Comparison of ENCODE assay signal across 8 mouse cellular contexts in the genomic region with DNA sequence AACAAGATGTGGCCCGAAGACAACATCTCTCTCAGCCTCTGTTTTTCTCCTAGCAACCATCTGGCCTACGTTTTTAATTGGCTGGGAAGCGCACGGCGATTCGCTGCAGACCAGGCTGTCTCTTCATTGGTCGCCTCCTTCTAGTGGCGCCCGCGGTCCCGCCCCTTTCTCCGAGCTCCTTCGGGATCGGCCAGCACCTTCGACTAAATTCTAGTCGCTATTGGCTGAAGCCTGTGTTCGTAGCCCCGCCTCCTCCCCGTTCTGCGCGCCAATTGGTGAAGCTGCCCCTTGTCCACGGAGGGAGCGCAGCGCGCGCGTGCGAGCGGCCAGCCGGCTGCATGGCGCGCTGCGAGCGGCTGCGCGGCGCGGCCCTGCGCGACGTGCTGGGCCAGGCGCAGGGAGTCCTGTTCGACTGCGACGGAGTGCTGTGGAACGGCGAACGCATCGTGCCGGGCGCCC. TPM values are rescaled to one million over a fixed set of nuclear protein-coding genes. Genes with fewer than 3 reads are reported as not detected.
DNase-seq lines count a peak whose midpoint lies in the region; ATAC-seq and TF ChIP-seq lines count a peak whose summit lies in the region.

A gene (plus strand): TSS at position 288 of the 459 bp plus-strand sequence.

- no peaks in the 10 kb centered on the region for H3K9me3 ChIP-seq in MEL (replicated peaks; ENCODE audit: insufficient read depth, low read length)
- H3K9me3 ChIP-seq in forebrain, embryonic 14.5 days (replicated peaks; ENCODE audit: control insufficient read depth, low read length) = no peaks in the 10 kb centered on the region
- no peaks in the 10 kb centered on the region for H3K9me3 ChIP-seq in liver, embryonic 16.5 days (replicated peaks; ENCODE audit: control insufficient read depth, low read length)
- no peaks in the 10 kb centered on the region for H3K9me3 ChIP-seq in neural tube, embryonic 13.5 days

- no peak for TF ChIP-seq EP300 in MEL (IDR thresholded peaks at IDR 0.05; ENCODE audit: low read depth in 1 of 2, low read length in 2 of 2)

- peak; percentile 86 to 93 for TF ChIP-seq POLR2A in MEL (IDR thresholded peaks at IDR 0.05; ENCODE audit: control insufficient read depth in 1 of 2, insufficient read depth in 1 of 2, low read depth in 1 of 2, low read length in 2 of 2, poor library complexity in 1 of 2)

- ATAC-seq in forebrain, embryonic 14.5 days = peak; percentile 95
- peak; percentile 91 for ATAC-seq in liver, embryonic 16.5 days (ENCODE audit: low read depth)
- ATAC-seq in neural tube, embryonic 13.5 days (ENCODE audit: low read depth) = peak; percentile 93

- TF ChIP-seq CTCF in MEL (IDR thresholded peaks at IDR 0.05 in 2 of 3, conservative IDR thresholded peaks at IDR 0.05 in 1 of 3; ENCODE audit: control insufficient read depth in 1 of 3, insufficient read depth in 1 of 3, low read depth in 2 of 3, low read length in 3 of 3, poor library complexity in 1 of 3, severe bottlenecking in 1 of 3) = no peak

- H3K79me2 ChIP-seq in MEL (ENCODE audit: control insufficient read depth, insufficient read depth, low read length, poor library complexity) = peaks cover 21% of the 10 kb centered on the region

- TF ChIP-seq RAD21 in MEL (IDR thresholded peaks at IDR 0.05; ENCODE audit: low read depth, low read length) = no peak

- H3K4me2 ChIP-seq in forebrain, embryonic 14.5 days (ENCODE audit: low read length) = peak within 1 kb of the TSS; percentile 94
- peak within 1 kb of the TSS; percentile 99 for H3K4me2 ChIP-seq in liver, embryonic 16.5 days (ENCODE audit: low read depth, low read length)
- H3K4me2 ChIP-seq in neural tube, embryonic 13.5 days = peak within 1 kb of the TSS; percentile 77

- H3K9ac ChIP-seq in MEL (ENCODE audit: control insufficient read depth, low read depth, low read length, poor library complexity, severe bottlenecking) = peak within 1 kb of the TSS; percentile 73
- peak within 1 kb of the TSS; percentile 88 for H3K9ac ChIP-seq in forebrain, embryonic 14.5 days (ENCODE audit: low read length)
- H3K9ac ChIP-seq in liver, embryonic 16.5 days (ENCODE audit: low read depth, low read length) = peak within 1 kb of the TSS; percentile 68
- peak within 1 kb of the TSS; percentile 89 for H3K9ac ChIP-seq in neural tube, embryonic 13.5 days

- under 1% methylated on average over 50 of the region's 51 CpGs for WGBS in forebrain, embryonic 14.5 days
- WGBS in large intestine, adult 2 months = under 1% methylated on average over 51 of the region's 51 CpGs
- WGBS in liver, embryonic 16.5 days (ENCODE audit: insufficient replicate concordance) = under 1% methylated on average over 51 of the region's 51 CpGs
- WGBS in neural tube, embryonic 13.5 days = under 1% methylated on average over 51 of the region's 51 CpGs

- peaks cover 4 to 16% of the 10 kb centered on the region in 2 experiments; a peak in 3 of 4 replicates for H3K36me3 ChIP-seq in MEL (ENCODE audit: control insufficient read depth in 1 of 2, insufficient read depth in 2 of 2, low read length in 2 of 2)
- peaks cover 12% of the 10 kb centered on the region for H3K36me3 ChIP-seq in forebrain, embryonic 14.5 days (ENCODE audit: control insufficient read depth, insufficient read depth, low read length)
- H3K36me3 ChIP-seq in liver, embryonic 16.5 days (ENCODE audit: control insufficient read depth, insufficient read depth) = peaks cover 5% of the 10 kb centered on the region
- H3K36me3 ChIP-seq in neural tube, embryonic 13.5 days = peaks cover 5% of the 10 kb centered on the region

- DNase-seq in MEL (ENCODE audit: low read depth, low spot score) = peak; percentile 99
- peak; percentile 99 for DNase-seq in cerebellum, adult 11-12 months
- peak; percentile 99 for DNase-seq in forebrain, embryonic 14.5 days (ENCODE audit: low spot score)
- peak; percentile 93 for DNase-seq in heart, postnatal 14 days
- peak; percentile 52 for DNase-seq in large intestine, adult 2 months (ENCODE audit: low read depth, low spot score)
- peak; percentile 98 for DNase-seq in telencephalon, adult 2 months (ENCODE audit: low read depth, low spot score)

- peaks cover 6 to 31% of the 10 kb centered on the region in 2 experiments for H3K4me1 ChIP-seq in MEL (ENCODE audit: control insufficient read depth in 1 of 2, insufficient read depth in 2 of 2, low read length in 2 of 2)
- H3K4me1 ChIP-seq in forebrain, embryonic 14.5 days (ENCODE audit: control insufficient read depth, insufficient read depth, low read length) = peaks cover 21% of the 10 kb centered on the region
- peaks cover 39% of the 10 kb centered on the region for H3K4me1 ChIP-seq in liver, embryonic 16.5 days (ENCODE audit: control insufficient read depth, low read depth, low read length)
- H3K4me1 ChIP-seq in neural tube, embryonic 13.5 days (replicated peaks) = peaks cover 41% of the 10 kb centered on the region

- no peaks in the 10 kb centered on the region for H3K27me3 ChIP-seq in MEL (ENCODE audit: control insufficient read depth in 1 of 2, insufficient read depth in 2 of 2, low read length in 2 of 2)
- no peaks in the 10 kb centered on the region for H3K27me3 ChIP-seq in forebrain, embryonic 14.5 days (replicated peaks; ENCODE audit: control insufficient read depth, insufficient read depth, low read length)
- H3K27me3 ChIP-seq in liver, embryonic 16.5 days (ENCODE audit: control insufficient read depth, insufficient read depth, low read depth, low read length) = no peaks in the 10 kb centered on the region
- H3K27me3 ChIP-seq in neural tube, embryonic 13.5 days = no peaks in the 10 kb centered on the region

- H3K27ac ChIP-seq in MEL (ENCODE audit: control insufficient read depth, low read depth, low read length) = peak within 1 kb of the TSS; percentile 35
- H3K27ac ChIP-seq in forebrain, embryonic 14.5 days (ENCODE audit: low read depth, low read length) = peak within 1 kb of the TSS; percentile 97
- H3K27ac ChIP-seq in liver, embryonic 16.5 days (ENCODE audit: low read length) = no peak within 1 kb of the TSS; the same call in none of the 2 replicates
- peak within 1 kb of the TSS; percentile 96 for H3K27ac ChIP-seq in neural tube, embryonic 13.5 days (replicated peaks)

- peak within 1 kb of the TSS; percentile 63 to 74 for H3K4me3 ChIP-seq in MEL (ENCODE audit: control insufficient read depth in 1 of 2, insufficient read depth in 1 of 2, low read depth in 2 of 2, low read length in 2 of 2)
- peak within 1 kb of the TSS; percentile 74 for H3K4me3 ChIP-seq in forebrain, embryonic 14.5 days (ENCODE audit: low read depth, low read length)
- H3K4me3 ChIP-seq in liver, embryonic 16.5 days (ENCODE audit: low read depth, low read length) = peak within 1 kb of the TSS; percentile 68
- H3K4me3 ChIP-seq in neural tube, embryonic 13.5 days = peak within 1 kb of the TSS; percentile 72

- intact Hi-C loops in heart, postnatal 14 days (cut with DNase I) = no loop called here

TF ChIP-seq in MEL, 35 proteins besides CTCF, POLR2A, EP300 and RAD21 (continues in another document):
- TF ChIP-seq ZNF384 (IDR thresholded peaks at IDR 0.05; ENCODE audit: low read depth, low read length) (no peak), BHLHE40 (IDR thresholded peaks at IDR 0.05; ENCODE audit: borderline replicate concordance, low read depth, low read length) (no peak), UBTF (IDR thresholded peaks at IDR 0.05; ENCODE audit: borderline replicate concordance, insufficient read depth, low read depth, low read length) (no peak), ZKSCAN1 (IDR thresholded peaks at IDR 0.05; ENCODE audit: low read depth, low read length) (no peak), TBP (IDR thresholded peaks at IDR 0.05; ENCODE audit: low read depth, low read length) (0 out of 2 replicates have a peak, but pooled peaks have one; percentile 34), KAT2A (conservative IDR thresholded peaks at IDR 0.05; ENCODE audit: low read depth, low read length) (no peak), ZMIZ1 (IDR thresholded peaks at IDR 0.05; ENCODE audit: low read depth, low read length) (no peak), POLR2AphosphoS5 (IDR thresholded peaks at IDR 0.05; ENCODE audit: borderline replicate concordance, low read depth, low read length) (no peak), ELF1 (IDR thresholded peaks at IDR 0.05; ENCODE audit: low read depth, low read length) (no peak), CHD1 (IDR thresholded peaks at IDR 0.05; ENCODE audit: low read depth, low read length) (no peak), RCOR1 (IDR thresholded peaks at IDR 0.05; ENCODE audit: low read depth, low read length) (no peak), SIN3A (IDR thresholded peaks at IDR 0.05; ENCODE audit: low read length) (no peak), E2F4 (IDR thresholded peaks at IDR 0.05; ENCODE audit: borderline replicate concordance, low read depth, low read length) (no peak), NRF1 (IDR thresholded peaks at IDR 0.05; ENCODE audit: insufficient read depth, low read depth, low read length, poor library complexity, severe bottlenecking) (peak; percentile 52), SMC3 (IDR thresholded peaks at IDR 0.05; ENCODE audit: low read depth, low read length) (no peak), TCF12 (IDR thresholded peaks at IDR 0.05; ENCODE audit: low read depth, low read length) (no peak), ETS1 (IDR thresholded peaks at IDR 0.05; ENCODE audit: low read depth, low read length) (no peak), MAFK (IDR thresholded peaks at IDR 0.05; ENCODE audit: borderline replicate concordance, low read depth, low read length) (no peak), JUND (IDR thresholded peaks at IDR 0.05; ENCODE audit: low read depth, low read length) (no peak), MXI1 (IDR thresholded peaks at IDR 0.05; ENCODE audit: low read depth, low read length) (peak; percentile 48; the same call in 1 of the 2 replicates), GATA1 (IDR thresholded peaks at IDR 0.05; ENCODE audit: low read depth, low read length) (no peak), MYC (IDR thresholded peaks at IDR 0.05; ENCODE audit: low read depth, low read length) (no peak), MAX (IDR thresholded peaks at IDR 0.05; ENCODE audit: low read length) (peak; percentile 95), ZC3H11A (IDR thresholded peaks at IDR 0.05; ENCODE audit: low read depth, low read length) (no peak), MYB (IDR thresholded peaks at IDR 0.05; ENCODE audit: low read depth, low read length) (no peak)

RNA-seq across cellular contexts. Expression of the gene that starts here (rescaled TPM):
- 16.7 and 21.5 TPM in 2 replicates for total RNA-seq in MEL (2012; rRNA removed)
- 10 to 100 TPM in 1 of 2 experiments, not detected in 1; 25.4 TPM for polyA plus RNA-seq in MEL (2012; ENCODE audit: insufficient read depth in 1 of 2, insufficient read length in 2 of 2, low read depth in 1 of 2, low replicate concordance in 2 of 2, missing spikeins in 1 of 2)
- polyA plus RNA-seq in forebrain, embryonic 14.5 days (2014; fragmentation: Nextera tagmentation; extraction: Ambion mirVana) = 101 and 109 TPM in 2 replicates
- 1 to 10 TPM; 1.6 to 1.9 TPM for total RNA-seq in heart, postnatal 14 days (2021)
- 3.6 and 4.0 TPM in 2 replicates for polyA plus RNA-seq in large intestine, adult 2 months (2012; rRNA removed)
- 2.7 and 3.1 TPM in 2 replicates for polyA plus RNA-seq in liver, embryonic 16.5 days (2015; fragmentation: Nextera tagmentation; extraction: Ambion mirVana)
- polyA plus RNA-seq in neural tube, embryonic 13.5 days (2015; fragmentation: Nextera tagmentation; extraction: Ambion mirVana) = 46.3 and 53.6 TPM in 2 replicates
